Mouse (Mus musculus) E14TG2a.4 (cell line): ENCODE data around the gene Egf.

ENCODE experiments used
- H3K27me3 ChIP-seq: 2 replicates; pipeline ENCODE4 v1.6.1; 2014; ENCODE audit warnings: low read length, control low read depth; ENCODE audit not compliant: insufficient read depth
- H3K36me3 ChIP-seq: 2 replicates; pipeline ENCODE4 v1.6.1; 2014; ENCODE audit warnings: low read length, control low read depth; ENCODE audit not compliant: insufficient read depth
- H3K4me1 ChIP-seq: replicated peaks from 2 replicates; pipeline ENCODE4 v1.6.1; 2014; ENCODE audit warnings: low read depth, low read length, control low read depth
- H3K4me3 ChIP-seq: replicated peaks from 2 replicates; pipeline ENCODE4 v1.5.1; 2014; ENCODE audit warnings: mild to moderate bottlenecking, low read length
- H3K9me3 ChIP-seq: 2 replicates; pipeline ENCODE4 v1.6.1; 2014; ENCODE audit warnings: low read length, control low read depth
- CTCF ChIP-seq: conservative IDR thresholded peaks from 2 replicates; pipeline ENCODE4 v1.5.1; 2014; ENCODE audit warnings: low read length
- NANOG ChIP-seq: IDR thresholded peaks from 2 replicates; pipeline ENCODE4 v1.6.1; 2014; ENCODE audit warnings: borderline replicate concordance, low read length, mixed read lengths
- POU5F1 ChIP-seq: IDR thresholded peaks from 2 replicates; pipeline ENCODE4 v1.6.1; 2014; ENCODE audit warnings: low read length, borderline replicate concordance

The Egf gene

GRCm38 (mm10) chr3:129698882-129699281, 56.2 kb downstream of the Egf start:
- Histone ChIP-seq H3K4me3 (no peak overlapping the region), H3K36me3 (no peaks in the 10 kb centered on the region; the same call in 1 of the 2 replicates), H3K27me3 (peaks cover 2% of the 10 kb centered on the region; the same call in 1 of the 2 replicates), H3K9me3 (no peaks in the 10 kb centered on the region), H3K4me1 (no peaks in the 10 kb centered on the region)
- TF ChIP-seq NANOG: no peak
- no peak for TF ChIP-seq POU5F1
- no peak for TF ChIP-seq CTCF

- no peaks in the 10 kb centered on the region for H3K4me1 ChIP-seq
- no peak overlapping the region for H3K4me3 ChIP-seq
- peaks cover 2% of the 10 kb centered on the region; the same call in 1 of the 2 replicates for H3K27me3 ChIP-seq
- TF ChIP-seq POU5F1 (no peak), CTCF (no peak), NANOG (no peak)
- no peaks in the 10 kb centered on the region for H3K9me3 ChIP-seq
- H3K36me3 ChIP-seq: no peaks in the 10 kb centered on the region; the same call in 1 of the 2 replicates
Observed at GRCm38 (mm10) chr3:129698365-129698764, 56.8 kb downstream of the Egf start.

- Histone ChIP-seq H3K9me3 (no peaks in the 10 kb centered on the region), H3K36me3 (no peaks in the 10 kb centered on the region; the same call in 1 of the 2 replicates)
- no peak for TF ChIP-seq POU5F1
- TF ChIP-seq CTCF: no peak
- TF ChIP-seq NANOG: no peak
Observed at GRCm38 (mm10) chr3:129697691-129698090, 57.4 kb downstream of the Egf start.

GRCm38 (mm10) chr3:129695943-129696342, 59.2 kb downstream of the Egf start:
- H3K9me3 ChIP-seq: no peaks in the 10 kb centered on the region
- H3K4me1 ChIP-seq: no peaks in the 10 kb centered on the region
- TF ChIP-seq NANOG: no peak
- TF ChIP-seq POU5F1: no peak
- no peak for TF ChIP-seq CTCF
- H3K4me3 ChIP-seq: no peak overlapping the region
- no peaks in the 10 kb centered on the region for H3K36me3 ChIP-seq
- peaks cover 2% of the 10 kb centered on the region; the same call in 1 of the 2 replicates for H3K27me3 ChIP-seq

More at GRCm38 (mm10) chr3:129697691-129698090, 57.4 kb downstream of the Egf start:
- Histone ChIP-seq H3K4me3 (no peak overlapping the region), H3K27me3 (peaks cover 2% of the 10 kb centered on the region; the same call in 1 of the 2 replicates), H3K4me1 (no peaks in the 10 kb centered on the region)

GRCm38 (mm10) chr3:129693581-129693980, 61.5 kb downstream of the Egf start:
- Histone ChIP-seq H3K9me3 (no peaks in the 10 kb centered on the region), H3K36me3 (no peaks in the 10 kb centered on the region), H3K27me3 (peaks cover 2% of the 10 kb centered on the region; the same call in 1 of the 2 replicates), H3K4me3 (no peak overlapping the region), H3K4me1 (no peaks in the 10 kb centered on the region)
- TF ChIP-seq NANOG (no peak), CTCF (no peak), POU5F1 (no peak)

GRCm38 (mm10) chr3:129692816-129693215, 62.3 kb downstream of the Egf start:
- TF ChIP-seq POU5F1: no peak
- no peak for TF ChIP-seq NANOG
- no peak for TF ChIP-seq CTCF
- Histone ChIP-seq H3K9me3 (no peaks in the 10 kb centered on the region), H3K4me1 (no peaks in the 10 kb centered on the region), H3K36me3 (no peaks in the 10 kb centered on the region), H3K4me3 (no peak overlapping the region), H3K27me3 (peaks cover 2% of the 10 kb centered on the region)

GRCm38 (mm10) chr3:129687429-129687828, 67.7 kb downstream of the Egf start:
- no peak overlapping the region for H3K4me3 ChIP-seq
- no peaks in the 10 kb centered on the region; the same call in 1 of the 2 replicates for H3K27me3 ChIP-seq
- TF ChIP-seq POU5F1: no peak
- no peak for TF ChIP-seq CTCF
- TF ChIP-seq NANOG: no peak
- no peaks in the 10 kb centered on the region for H3K36me3 ChIP-seq
- no peaks in the 10 kb centered on the region for H3K9me3 ChIP-seq
- no peaks in the 10 kb centered on the region for H3K4me1 ChIP-seq

- no peaks in the 10 kb centered on the region for H3K4me1 ChIP-seq
- no peaks in the 10 kb centered on the region; the same call in 1 of the 2 replicates for H3K27me3 ChIP-seq
- H3K4me3 ChIP-seq: no peak overlapping the region
- H3K9me3 ChIP-seq: no peaks in the 10 kb centered on the region
- no peaks in the 10 kb centered on the region for H3K36me3 ChIP-seq
- TF ChIP-seq POU5F1 (no peak), CTCF (peak; percentile 51)
Observed at GRCm38 (mm10) chr3:129686698-129687333, 68.3 kb downstream of the Egf start.

GRCm38 (mm10) chr3:129686196-129686595, 68.9 kb downstream of the Egf start:
- H3K36me3 ChIP-seq: no peaks in the 10 kb centered on the region

More at GRCm38 (mm10) chr3:129686196-129686595, 68.9 kb downstream of the Egf start:
- 0 out of 2 replicates have a peak, but pooled peaks cover under 1% of the 10 kb centered on the region for H3K4me1 ChIP-seq
- no peaks in the 10 kb centered on the region for H3K9me3 ChIP-seq
- no peak overlapping the region for H3K4me3 ChIP-seq
- TF ChIP-seq NANOG (no peak), POU5F1 (no peak), CTCF (no peak)
- H3K27me3 ChIP-seq: no peaks in the 10 kb centered on the region; the same call in 1 of the 2 replicates
